Mouse (Mus musculus) stomach, postnatal 0 days (tissue): ENCODE results near the gene BC052040.

Source experiments
- CTCF ChIP-seq: IDR thresholded peaks from 2 replicates; pipeline ENCODE4 v1.5.1; 2016; ENCODE audit warnings: antibody characterized with exemption, low read depth, mild to moderate bottlenecking, moderate library complexity
- EP300 ChIP-seq: optimal IDR thresholded peaks from 2 replicates; pipeline ENCODE3; 2016; ENCODE audit warnings: antibody characterized with exemption

DNA sequence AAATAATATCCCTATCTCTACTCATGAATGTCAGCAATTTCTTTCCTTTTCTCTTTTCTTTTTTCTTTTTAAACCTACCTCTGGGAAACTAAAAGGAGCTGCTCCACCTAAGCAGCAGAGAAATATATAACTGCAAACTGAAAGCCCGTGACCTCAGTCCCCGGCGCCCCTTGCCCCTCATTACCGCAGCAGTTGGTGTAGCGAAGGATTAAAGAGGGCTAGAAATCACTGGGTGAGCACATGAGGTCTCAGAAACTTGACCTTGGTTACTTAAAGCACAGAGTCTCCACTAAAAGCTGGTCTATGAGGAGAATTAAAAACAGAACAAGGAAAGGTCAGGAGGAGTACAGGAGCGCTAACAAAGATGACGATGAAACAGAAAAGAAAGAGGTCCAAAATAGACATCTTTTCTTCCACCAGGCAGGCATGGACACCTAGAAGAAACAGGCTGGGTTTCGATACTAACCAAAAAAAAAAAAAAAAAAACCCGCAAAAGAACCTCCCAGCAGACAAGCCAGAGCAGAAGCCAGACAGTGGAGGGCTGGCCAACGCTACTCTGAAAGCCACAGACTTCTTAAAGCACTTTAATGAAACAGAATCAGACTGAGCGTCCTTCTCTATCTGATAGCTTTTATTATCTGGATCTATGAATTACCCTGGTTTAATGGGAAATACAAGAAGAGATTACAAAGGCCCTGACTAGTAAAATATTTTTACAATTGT, 39.0 kb upstream of the BC052040 start:
- TF ChIP-seq CTCF (no peak), EP300 (no peak)
